ENCODE assay signal across 22 mouse cellular contexts in genomic region chr13:51333481-51333880, GRCm38 (mm10).
"Had no signal": no experiment of that assay in that cellular context is flagged by ENCODE, and none has a peak within 500 bp of the region (broad histone marks: within the 10 kb centered on the region; RNA-seq: fewer than 3 reads in every experiment).

No protein-coding gene starts in this region.

- DNase-seq: gastrocnemius, postnatal 14 days; gastrocnemius, postnatal 36 days; heart, adult 2 months; heart, postnatal 14 days; heart, postnatal 36 days; kidney, adult 11 months; kidney, adult 2 months; kidney, adult 9 months; kidney, postnatal 10 days; kidney, postnatal 25 days; kidney, postnatal 4 days; liver; liver, embryonic 13.5 days had no signal

- ATAC-seq: hindbrain, postnatal 0 days; intestine, embryonic 16.5 days had no signal

- H3K27me3 ChIP-seq: heart, embryonic 13.5 days; heart, embryonic 15.5 days; hindbrain, embryonic 13.5 days; hindbrain, embryonic 15.5 days; kidney, embryonic 15.5 days; limb, embryonic 12.5 days; liver, embryonic 13.5 days; liver, embryonic 15.5 days had no signal
